Mouse (Mus musculus): ENCODE results near the gene Lrch1. TPM values are rescaled to one million over a fixed set of nuclear protein-coding genes. Genes with fewer than 3 reads are reported as not detected.

The Lrch1 gene
- total and polyA plus RNA-seq, 3 experiments, result 2.8 to 6.1 TPM; not detected in 1

DNA sequence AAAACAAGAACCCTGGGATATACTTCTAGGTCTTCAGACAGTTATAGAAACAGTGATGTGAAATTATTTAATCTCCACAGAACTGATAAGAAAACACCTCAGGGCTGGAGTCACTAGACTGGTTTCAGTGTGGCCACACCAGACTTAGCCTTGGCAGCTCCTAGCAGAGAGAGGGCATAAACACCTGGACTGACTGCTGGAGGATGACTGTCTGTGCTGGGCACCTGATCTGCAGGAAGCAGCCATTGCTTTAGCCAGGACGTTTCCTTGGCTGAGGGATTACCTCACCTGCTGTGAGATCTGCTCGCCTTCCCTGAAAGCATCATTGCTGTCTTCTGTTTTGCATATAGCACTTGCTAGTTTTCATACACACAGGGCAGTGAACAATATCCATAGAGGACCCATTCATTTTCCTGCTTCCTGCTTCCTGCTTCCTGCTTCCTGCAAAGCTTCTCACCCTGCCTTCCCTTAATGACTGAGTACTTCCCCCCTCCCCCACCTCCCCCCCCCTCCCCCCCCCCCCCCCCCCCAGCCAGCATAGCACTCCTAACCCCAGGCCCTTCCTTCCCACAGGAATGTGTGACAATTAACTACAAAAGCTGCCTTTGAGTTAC, 101.9 kb downstream of the Lrch1 start:
- H3K4me3 ChIP-seq (ENCODE audit: control insufficient read depth in 1 of 2, insufficient read depth in 1 of 2, low read depth in 2 of 2, low read length in 2 of 2), result no peak overlapping the region
- no peak overlapping the region for H3K27ac ChIP-seq (ENCODE audit: control insufficient read depth, low read depth, low read length)
- no peak overlapping the region for H3K9ac ChIP-seq (ENCODE audit: control insufficient read depth, low read depth, low read length, poor library complexity, severe bottlenecking)
- no peaks in the 10 kb centered on the region for H3K79me2 ChIP-seq (ENCODE audit: control insufficient read depth, insufficient read depth, low read length, poor library complexity)
- H3K27me3 ChIP-seq (ENCODE audit: control insufficient read depth in 1 of 2, insufficient read depth in 2 of 2, low read length in 2 of 2), result no peaks in the 10 kb centered on the region
- no peak for DNase-seq (ENCODE audit: low read depth, low spot score)
- TF ChIP-seq JUND (IDR thresholded peaks at IDR 0.05; ENCODE audit: low read depth, low read length) (no peak), TAL1 (IDR thresholded peaks at IDR 0.05; ENCODE audit: low read length) (no peak)
- no peaks in the 10 kb centered on the region for H3K9me3 ChIP-seq (replicated peaks; ENCODE audit: insufficient read depth, low read length)
- H3K4me1 ChIP-seq (ENCODE audit: control insufficient read depth in 1 of 2, insufficient read depth in 2 of 2, low read length in 2 of 2), result peaks cover 9 to 13% of the 10 kb centered on the region in 2 experiments
- H3K36me3 ChIP-seq (ENCODE audit: control insufficient read depth in 1 of 2, insufficient read depth in 2 of 2, low read length in 2 of 2), result peaks cover 0 to 16% of the 10 kb centered on the region in 2 experiments; a peak in 2 of 4 replicates

DNA sequence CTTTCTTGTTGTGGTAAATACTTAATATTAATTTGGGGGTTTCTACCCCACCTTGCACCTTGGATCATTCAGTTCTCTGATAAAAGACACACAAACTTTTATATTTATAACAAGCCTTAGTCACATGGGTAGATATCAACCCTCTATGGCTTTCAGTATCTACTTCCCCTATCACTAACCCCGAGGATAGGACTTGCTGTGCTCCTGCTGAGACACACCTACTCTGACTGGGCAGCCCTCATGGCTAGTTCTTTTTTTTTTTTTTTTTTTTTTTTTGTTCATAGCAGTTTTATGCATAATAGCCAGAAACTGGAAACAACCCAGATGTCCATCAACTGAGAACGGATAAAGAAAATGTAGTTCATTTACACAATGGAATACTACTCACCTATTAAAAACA, 106.0 kb downstream of the Lrch1 start:
- H3K79me2 ChIP-seq (ENCODE audit: control insufficient read depth, insufficient read depth, low read length, poor library complexity), result no peaks in the 10 kb centered on the region
- peak; percentile 70 for DNase-seq (ENCODE audit: low read depth, low spot score)
- no peaks in the 10 kb centered on the region for H3K9me3 ChIP-seq (replicated peaks; ENCODE audit: insufficient read depth, low read length)
- H3K4me3 ChIP-seq (ENCODE audit: control insufficient read depth in 1 of 2, insufficient read depth in 1 of 2, low read depth in 2 of 2, low read length in 2 of 2), result no peak overlapping the region
- H3K36me3 ChIP-seq (ENCODE audit: control insufficient read depth in 1 of 2, insufficient read depth in 2 of 2, low read length in 2 of 2), result peaks cover 0 to 16% of the 10 kb centered on the region in 2 experiments; a peak in 2 of 4 replicates
- H3K27me3 ChIP-seq (ENCODE audit: control insufficient read depth in 1 of 2, insufficient read depth in 2 of 2, low read length in 2 of 2), result no peaks in the 10 kb centered on the region
- H3K4me1 ChIP-seq (ENCODE audit: control insufficient read depth in 1 of 2, insufficient read depth in 2 of 2, low read length in 2 of 2), result peaks cover 6 to 12% of the 10 kb centered on the region in 2 experiments
- peak overlapping the region; percentile 0; the same call in 1 of the 2 replicates for H3K27ac ChIP-seq (ENCODE audit: control insufficient read depth, low read depth, low read length)
- H3K9ac ChIP-seq (ENCODE audit: control insufficient read depth, low read depth, low read length, poor library complexity, severe bottlenecking), result no peak overlapping the region
- TF ChIP-seq USF2 (IDR thresholded peaks at IDR 0.05; ENCODE audit: borderline replicate concordance in 1 of 2, insufficient read depth in 1 of 2, low read depth in 1 of 2, low read length in 2 of 2) (0 out of 4 replicates have a peak, but pooled peaks of 1 of the 2 experiments have one; percentile 40), MYB (IDR thresholded peaks at IDR 0.05; ENCODE audit: low read depth, low read length) (no peak), JUND (IDR thresholded peaks at IDR 0.05; ENCODE audit: low read depth, low read length) (no peak), TCF12 (IDR thresholded peaks at IDR 0.05; ENCODE audit: low read depth, low read length) (no peak), SIN3A (IDR thresholded peaks at IDR 0.05; ENCODE audit: low read length) (peak; percentile 54), POLR2A (IDR thresholded peaks at IDR 0.05; ENCODE audit: control insufficient read depth in 1 of 2, insufficient read depth in 1 of 2, low read depth in 1 of 2, low read length in 2 of 2, poor library complexity in 1 of 2) (no peak), NELFE (IDR thresholded peaks at IDR 0.05; ENCODE audit: low read depth, low read length) (no peak), MYC (IDR thresholded peaks at IDR 0.05; ENCODE audit: low read depth, low read length) (peak; percentile 60), KAT2A (conservative IDR thresholded peaks at IDR 0.05; ENCODE audit: low read depth, low read length) (no peak), EP300 (IDR thresholded peaks at IDR 0.05; ENCODE audit: low read depth in 1 of 2, low read length in 2 of 2) (peak; percentile 42 to 68; a peak in 3 of 4 replicates), E2F4 (IDR thresholded peaks at IDR 0.05; ENCODE audit: borderline replicate concordance, low read depth, low read length) (no peak), MEF2A (IDR thresholded peaks at IDR 0.05; ENCODE audit: extremely low read depth, insufficient replicate concordance, low read depth, low read length, poor library complexity, severe bottlenecking) (no peak), MAFK (IDR thresholded peaks at IDR 0.05; ENCODE audit: borderline replicate concordance, low read depth, low read length) (no peak), BHLHE40 (IDR thresholded peaks at IDR 0.05; ENCODE audit: borderline replicate concordance, low read depth, low read length) (no peak), ZNF384 (IDR thresholded peaks at IDR 0.05; ENCODE audit: low read depth, low read length) (peak; percentile 96), GABPA (IDR thresholded peaks at IDR 0.05; ENCODE audit: low read depth, low read length) (no peak), TBP (IDR thresholded peaks at IDR 0.05; ENCODE audit: low read depth, low read length) (no peak), GATA1 (IDR thresholded peaks at IDR 0.05; ENCODE audit: low read depth, low read length) (peak; percentile 76), HCFC1 (IDR thresholded peaks at IDR 0.05; ENCODE audit: low read depth, low read length) (no peak), TAL1 (IDR thresholded peaks at IDR 0.05; ENCODE audit: low read length) (no peak), MXI1 (IDR thresholded peaks at IDR 0.05; ENCODE audit: low read depth, low read length) (peak; percentile 78), ELF1 (IDR thresholded peaks at IDR 0.05; ENCODE audit: low read depth, low read length) (no peak), RAD21 (IDR thresholded peaks at IDR 0.05; ENCODE audit: low read depth, low read length) (no peak), ZKSCAN1 (IDR thresholded peaks at IDR 0.05; ENCODE audit: low read depth, low read length) (peak; percentile 46; the same call in 1 of the 2 replicates), ETS1 (IDR thresholded peaks at IDR 0.05; ENCODE audit: low read depth, low read length) (peak; percentile 42; the same call in 1 of the 2 replicates), UBTF (IDR thresholded peaks at IDR 0.05; ENCODE audit: borderline replicate concordance, insufficient read depth, low read depth, low read length) (no peak), ZMIZ1 (IDR thresholded peaks at IDR 0.05; ENCODE audit: low read depth, low read length) (no peak), SMC3 (IDR thresholded peaks at IDR 0.05; ENCODE audit: low read depth, low read length) (no peak), USF1 (IDR thresholded peaks at IDR 0.05; ENCODE audit: low read depth, low read length) (peak; percentile 85), CHD2 (IDR thresholded peaks at IDR 0.05; ENCODE audit: low read length) (no peak)
